Mouse (Mus musculus): Measurements from ENCODE around the gene Rps25. TPM values are rescaled to one million over a fixed set of nuclear protein-coding genes. Genes with fewer than 3 reads are reported as not detected.
"Not testable (repeated sequence)": the region's sequence is repeated elsewhere in the genome, so short reads cannot be mapped to it uniquely, and the experiment has no call there.

Gene Rps25
- polyA plus RNA-seq, 1 experiment from 2014 or later: 1,260 TPM

GRCm38 (mm10) chr9:44408693-44409092 lies 1.8 kb downstream of the Rps25 start:
- Histone ChIP-seq H3K4me3 (peak overlapping the region; percentile 80), H3K4me1 (replicated peaks) (peaks cover 42% of the 10 kb centered on the region), H3K4me2 (peak overlapping the region; percentile 78), H3K36me3 (peaks cover 68% of the 10 kb centered on the region), H3K9ac (peak overlapping the region; percentile 89; the same call in 1 of the 2 replicates)
- not testable (repeated sequence) for H3K27ac ChIP-seq; ATAC-seq (ENCODE audit: low FRiP score); H3K27me3 ChIP-seq; H3K9me3 ChIP-seq
- 87% methylated on average over 9 of the region's 9 CpGs for WGBS

GRCm38 (mm10) chr9:44410647-44411336 lies 3.9 kb downstream of the Rps25 start:
- no peak overlapping the region for H3K4me3 ChIP-seq
- no peaks in the 10 kb centered on the region for H3K9me3 ChIP-seq
- H3K36me3 ChIP-seq: peaks cover 58% of the 10 kb centered on the region
- no peaks in the 10 kb centered on the region for H3K27me3 ChIP-seq
- ATAC-seq (ENCODE audit: low FRiP score): no peak
- H3K9ac ChIP-seq: no peak overlapping the region
- H3K4me1 ChIP-seq (replicated peaks): peaks cover 22% of the 10 kb centered on the region
- WGBS: 79% methylated on average over 2 of the region's 2 CpGs
- H3K27ac ChIP-seq: no peak overlapping the region
- H3K4me2 ChIP-seq: no peak overlapping the region

DNA sequence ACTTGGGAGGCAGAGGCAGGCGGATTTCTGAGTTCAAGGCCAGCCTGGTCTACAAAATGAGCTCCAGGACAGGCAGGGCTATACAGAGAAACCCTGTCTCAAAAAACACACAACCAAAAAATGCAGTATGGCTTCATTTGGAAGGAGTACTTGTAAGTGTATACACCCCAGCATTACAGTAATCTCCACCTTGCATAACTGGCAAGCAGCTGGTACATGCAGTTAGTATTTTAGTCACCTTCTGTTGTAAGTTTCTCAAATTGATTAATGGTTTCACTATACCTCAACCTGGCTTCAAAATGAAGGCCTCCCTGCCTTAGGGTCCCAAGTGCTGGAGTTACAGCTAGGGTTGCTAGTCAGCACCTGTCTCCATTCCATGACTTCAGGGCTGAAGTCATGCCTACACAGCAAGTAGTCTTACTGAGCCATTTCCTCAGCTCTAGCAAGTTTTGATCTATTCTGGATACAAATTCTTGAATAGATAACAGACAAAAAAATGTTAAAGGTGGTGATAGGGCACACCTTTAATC lies 4.7 kb downstream of the Rps25 start:
- WGBS: 90% methylated on average over 1 of the region's 1 CpGs

GRCm38 (mm10) chr9:44412306-44412705 lies 5.4 kb downstream of the Rps25 start:
- Histone ChIP-seq H3K9ac (no peak overlapping the region), H3K36me3 (peaks cover 59% of the 10 kb centered on the region), H3K9me3 (no peaks in the 10 kb centered on the region), H3K4me3 (no peak overlapping the region), H3K27ac (no peak overlapping the region), H3K4me2 (no peak overlapping the region), H3K27me3 (no peaks in the 10 kb centered on the region), H3K4me1 (replicated peaks) (peaks cover 25% of the 10 kb centered on the region)
- ATAC-seq (ENCODE audit: low FRiP score): no peak
- WGBS: 89% methylated on average over 4 of the region's 4 CpGs

More for the DNA sequence above, 4.7 kb downstream of the Rps25 start:
- Histone ChIP-seq H3K4me3 (no peak overlapping the region), H3K4me1 (replicated peaks) (peaks cover 21% of the 10 kb centered on the region), H3K4me2 (no peak overlapping the region), H3K27me3 (no peaks in the 10 kb centered on the region), H3K9ac (no peak overlapping the region), H3K36me3 (peaks cover 59% of the 10 kb centered on the region), H3K27ac (no peak overlapping the region), H3K9me3 (no peaks in the 10 kb centered on the region)
- ATAC-seq (ENCODE audit: low FRiP score): no peak

DNA sequence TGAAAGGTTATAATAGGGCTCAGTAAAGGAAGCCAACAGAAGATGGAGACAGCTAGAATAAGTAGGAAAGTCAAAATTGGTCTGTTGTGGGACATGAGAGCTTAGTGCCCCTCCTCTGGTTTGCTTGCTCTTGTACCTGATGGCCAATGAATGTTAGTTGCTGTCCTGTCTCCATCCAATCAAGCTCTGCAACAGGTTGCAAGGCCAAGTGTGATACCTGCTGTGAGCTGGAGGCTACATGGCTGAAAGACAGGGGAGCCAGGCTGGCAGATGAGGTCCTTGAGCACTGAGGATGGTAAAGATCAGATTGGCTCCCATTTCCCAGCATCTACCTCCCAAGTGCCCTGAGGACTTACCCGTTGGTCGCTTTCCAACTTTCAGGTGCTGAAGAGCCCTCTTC lies 5.8 kb downstream of the Rps25 start:
- WGBS: 90% methylated on average over 2 of the region's 2 CpGs
- H3K27me3 ChIP-seq: no peaks in the 10 kb centered on the region

GRCm38 (mm10) chr9:44417156-44417891 lies 10.4 kb downstream of the Rps25 start:
- Histone ChIP-seq H3K36me3 (peaks cover 23% of the 10 kb centered on the region), H3K27me3 (no peaks in the 10 kb centered on the region), H3K4me2 (peak overlapping the region; percentile 90), H3K9ac (peak overlapping the region; percentile 96), H3K4me3 (peak overlapping the region; percentile 81), H3K4me1 (replicated peaks) (peaks cover 18% of the 10 kb centered on the region), H3K9me3 (no peaks in the 10 kb centered on the region), H3K27ac (peak overlapping the region; percentile 84)
- ATAC-seq (ENCODE audit: low FRiP score): peak; percentile 55; the same call in 1 of the 2 replicates
- 9% methylated on average over 26 of the region's 26 CpGs for WGBS

More for the DNA sequence above, 5.8 kb downstream of the Rps25 start:
- H3K9me3 ChIP-seq: no peaks in the 10 kb centered on the region
- H3K36me3 ChIP-seq: peaks cover 59% of the 10 kb centered on the region
- H3K4me1 ChIP-seq (replicated peaks): peaks cover 28% of the 10 kb centered on the region
- no peak overlapping the region for H3K27ac ChIP-seq
- no peak for ATAC-seq (ENCODE audit: low FRiP score)
- H3K9ac ChIP-seq: no peak overlapping the region
- H3K4me2 ChIP-seq: no peak overlapping the region
- no peak overlapping the region for H3K4me3 ChIP-seq

- ATAC-seq (ENCODE audit: low FRiP score): peak; percentile 89
- H3K27me3 ChIP-seq: no peaks in the 10 kb centered on the region
- peak overlapping the region; percentile 96 for H3K9ac ChIP-seq
- peak overlapping the region; percentile 81 for H3K4me3 ChIP-seq
- H3K9me3 ChIP-seq: no peaks in the 10 kb centered on the region
- peak overlapping the region; percentile 84 for H3K27ac ChIP-seq
- peaks cover 17% of the 10 kb centered on the region for H3K36me3 ChIP-seq
- H3K4me2 ChIP-seq: peak overlapping the region; percentile 90
- under 1% methylated on average over 38 of the region's 38 CpGs for whole genome bisulfite sequencing
- H3K4me1 ChIP-seq (replicated peaks): peaks cover 18% of the 10 kb centered on the region
These were observed 11.0 kb downstream of the Rps25 start for GRCm38 (mm10) chr9:44417892-44418363.

GRCm38 (mm10) chr9:44418519-44419385 lies 11.8 kb downstream of the Rps25 start, which contains the start of gene Ccdc84:
Gene Ccdc84 (minus strand): TSS chr9:44418569.
- Histone ChIP-seq H3K4me2 (peak within 1 kb of the TSS; percentile 90), H3K9ac (peak within 1 kb of the TSS; percentile 96), H3K4me1 (replicated peaks) (peaks cover 18% of the 10 kb centered on the region), H3K4me3 (peak within 1 kb of the TSS; percentile 81), H3K36me3 (peaks cover 10% of the 10 kb centered on the region), H3K9me3 (no peaks in the 10 kb centered on the region), H3K27me3 (no peaks in the 10 kb centered on the region; the same call in 1 of the 2 replicates), H3K27ac (peak within 1 kb of the TSS; percentile 84)
- no peak for ATAC-seq (ENCODE audit: low FRiP score)
- 78% methylated on average over 14 of the region's 14 CpGs for WGBS

- not testable (repeated sequence) for H3K27me3 ChIP-seq; H3K27ac ChIP-seq; ATAC-seq (ENCODE audit: low FRiP score); H3K4me2 ChIP-seq; H3K4me3 ChIP-seq; H3K9me3 ChIP-seq; H3K36me3 ChIP-seq; H3K9ac ChIP-seq
- peaks cover 18% of the 10 kb centered on the region for H3K4me1 ChIP-seq (replicated peaks)
- WGBS: 94% methylated on average over 9 of the region's 9 CpGs
These were observed 12.8 kb downstream of the Rps25 start for GRCm38 (mm10) chr9:44419730-44420129.

- H3K36me3 ChIP-seq: 0 out of 2 replicates have a peak, but pooled peaks cover 4% of the 10 kb centered on the region
- no peak overlapping the region for H3K4me2 ChIP-seq
- WGBS: 75% methylated on average over 5 of the region's 5 CpGs
- no peak overlapping the region for H3K4me3 ChIP-seq
- ATAC-seq (ENCODE audit: low FRiP score): no peak
- no peak overlapping the region for H3K27ac ChIP-seq
- no peaks in the 10 kb centered on the region; the same call in 1 of the 2 replicates for H3K27me3 ChIP-seq
- H3K9me3 ChIP-seq: no peaks in the 10 kb centered on the region
- H3K9ac ChIP-seq: no peak overlapping the region
- peaks cover 18% of the 10 kb centered on the region for H3K4me1 ChIP-seq (replicated peaks)
These were observed 13.4 kb downstream of the Rps25 start for GRCm38 (mm10) chr9:44420280-44420898.

- peaks cover 2% of the 10 kb centered on the region; the same call in 1 of the 2 replicates for H3K4me1 ChIP-seq (replicated peaks)
- ATAC-seq (ENCODE audit: low FRiP score): no peak
These were observed 16.6 kb downstream of the Rps25 start for GRCm38 (mm10) chr9:44423576-44423975.

More at GRCm38 (mm10) chr9:44423576-44423975, 16.6 kb downstream of the Rps25 start:
- Histone ChIP-seq H3K9me3 (no peaks in the 10 kb centered on the region), H3K9ac (no peak overlapping the region), H3K27me3 (no peaks in the 10 kb centered on the region; the same call in 1 of the 2 replicates), H3K27ac (no peak overlapping the region), H3K4me2 (no peak overlapping the region), H3K36me3 (no peaks in the 10 kb centered on the region), H3K4me3 (no peak overlapping the region)
- WGBS: 92% methylated on average over 4 of the region's 4 CpGs

Measured in hindbrain, embryonic 13.5 days (tissue).